Comparison of ENCODE assay signal across 7 mouse cellular contexts in genomic region chr4:43560976-43561375, GRCm38 (mm10). TPM values are rescaled to one million over a fixed set of nuclear protein-coding genes. Genes with fewer than 3 reads are reported as not detected.
A peak's percentile ranks its signal among the peaks of the same experiment; 100 is the strongest.
DNase-seq lines count a peak whose midpoint lies in the region; ATAC-seq and TF ChIP-seq lines count a peak whose summit lies in the region.

No protein-coding gene starts in this region.

- DNase-seq in spleen, adult 2 months (ENCODE audit: low read depth in 1 of 2, low spot score in 2 of 2), result no peak
- DNase-seq in spleen, adult 12 weeks (ENCODE audit: low spot score), result no peak
- DNase-seq in liver, embryonic 11.5 days (ENCODE audit: low spot score), result no peak
- peak; percentile 25 for DNase-seq in thymus, postnatal 14 days
- no peak for DNase-seq in natural killer cell, adult 2 months (ENCODE audit: low spot score in 2 of 2)
- DNase-seq in frontal cortex, postnatal 25 days (ENCODE audit: low spot score in 2 of 2), result no peak

- peak overlapping the region; percentile 91 for H3K27ac ChIP-seq in spleen, adult 2 months (ENCODE audit: insufficient read depth, low read length)
- no peak overlapping the region for H3K27ac ChIP-seq in forebrain, embryonic 12.5 days
- peak overlapping the region; percentile 99 for H3K27ac ChIP-seq in liver, embryonic 11.5 days (ENCODE audit: low read depth, low read length)

- peaks cover 13% of the 10 kb centered on the region for H3K36me3 ChIP-seq in spleen, adult 2 months (ENCODE audit: control insufficient read depth, insufficient read depth, low read length)
- peaks cover 28% of the 10 kb centered on the region for H3K36me3 ChIP-seq in forebrain, embryonic 12.5 days (replicated peaks)
- peaks cover 17% of the 10 kb centered on the region for H3K36me3 ChIP-seq in liver, embryonic 11.5 days (ENCODE audit: control insufficient read depth, insufficient read depth, low read length)

- peak overlapping the region; percentile 95 for H3K9ac ChIP-seq in forebrain, embryonic 12.5 days
- H3K9ac ChIP-seq in liver, embryonic 11.5 days (ENCODE audit: low read depth, low read length), result peak overlapping the region; percentile 91

- no peaks in the 10 kb centered on the region for H3K9me3 ChIP-seq in forebrain, embryonic 12.5 days
- no peaks in the 10 kb centered on the region for H3K9me3 ChIP-seq in liver, embryonic 11.5 days (ENCODE audit: control insufficient read depth, low read length)

- H3K4me2 ChIP-seq in forebrain, embryonic 12.5 days, result peak overlapping the region; percentile 86
- peak overlapping the region; percentile 97 for H3K4me2 ChIP-seq in liver, embryonic 11.5 days

- no peak for TF ChIP-seq POLR2A in spleen, adult 2 months (IDR thresholded peaks at IDR 0.05; ENCODE audit: low read depth, low read length)

- H3K4me3 ChIP-seq in spleen, adult 2 months (ENCODE audit: extremely low read depth, insufficient read depth, insufficient read length), result peak overlapping the region; percentile 64
- peak overlapping the region; percentile 86 for H3K4me3 ChIP-seq in forebrain, embryonic 12.5 days (replicated peaks)
- H3K4me3 ChIP-seq in liver, embryonic 11.5 days (ENCODE audit: low read depth, low read length), result peak overlapping the region; percentile 82

- peaks cover 25% of the 10 kb centered on the region; the same call in 1 of the 2 replicates for H3K4me1 ChIP-seq in spleen, adult 2 months (ENCODE audit: control insufficient read depth, insufficient read depth, insufficient read length)
- H3K4me1 ChIP-seq in forebrain, embryonic 12.5 days, result peaks cover 58% of the 10 kb centered on the region
- peaks cover 53% of the 10 kb centered on the region for H3K4me1 ChIP-seq in liver, embryonic 11.5 days (replicated peaks; ENCODE audit: control insufficient read depth, insufficient read depth, low read length)

- no peaks in the 10 kb centered on the region for H3K27me3 ChIP-seq in spleen, adult 2 months (ENCODE audit: control insufficient read depth, insufficient read depth, low read length)
- no peaks in the 10 kb centered on the region for H3K27me3 ChIP-seq in forebrain, embryonic 12.5 days
- no peaks in the 10 kb centered on the region for H3K27me3 ChIP-seq in liver, embryonic 11.5 days (replicated peaks; ENCODE audit: control insufficient read depth, insufficient read depth, low read length)

- TF ChIP-seq CTCF in spleen, adult 2 months (IDR thresholded peaks at IDR 0.05; ENCODE audit: extremely low read depth, insufficient read depth, insufficient read length, insufficient replicate concordance), result no peak

- ATAC-seq in forebrain, embryonic 12.5 days (ENCODE audit: low FRiP score), result no peak
- ATAC-seq in liver, embryonic 11.5 days (replicated peaks; ENCODE audit: low FRiP score), result no peak

- 4% methylated on average over 2 of the region's 2 CpGs for WGBS in spleen, adult 2 months
- 34% methylated on average over 2 of the region's 2 CpGs for WGBS in forebrain, embryonic 12.5 days
- WGBS in liver, embryonic 11.5 days, result 11% methylated on average over 2 of the region's 2 CpGs

RNA-seq across cellular contexts. Expression of gene Creb3, which starts 1.2 kb away (rescaled TPM):
- polyA plus RNA-seq in spleen, adult 2 months (2012; rRNA removed), result 48.8 and 54.0 TPM in 2 replicates
- polyA plus RNA-seq in forebrain, embryonic 12.5 days (2016; fragmentation: Nextera tagmentation; extraction: Ambion mirVana), result 45.3 and 46.2 TPM in 2 replicates
- 29.6 and 31.3 TPM in 2 replicates for polyA plus RNA-seq in liver, embryonic 11.5 days (2014; fragmentation: Nextera tagmentation; extraction: Ambion mirVana)

RNA-seq across cellular contexts. Expression of gene Tln1, which starts 1.5 kb away (rescaled TPM):
- polyA plus RNA-seq in spleen, adult 2 months (2012; rRNA removed), result 163 and 208 TPM in 2 replicates
- polyA plus RNA-seq in forebrain, embryonic 12.5 days (2016; fragmentation: Nextera tagmentation; extraction: Ambion mirVana), result 54.5 and 55.9 TPM in 2 replicates
- 66.4 and 68.4 TPM in 2 replicates for polyA plus RNA-seq in liver, embryonic 11.5 days (2014; fragmentation: Nextera tagmentation; extraction: Ambion mirVana)

RNA-seq across cellular contexts. Expression of gene Rgp1, which starts 17.5 kb away (rescaled TPM):
- 42.4 and 44.3 TPM in 2 replicates for polyA plus RNA-seq in spleen, adult 2 months (2012; rRNA removed)
- polyA plus RNA-seq in forebrain, embryonic 12.5 days (2016; fragmentation: Nextera tagmentation; extraction: Ambion mirVana), result 29.9 and 30.9 TPM in 2 replicates
- 18.4 and 22.9 TPM in 2 replicates for polyA plus RNA-seq in liver, embryonic 11.5 days (2014; fragmentation: Nextera tagmentation; extraction: Ambion mirVana)

RNA-seq across cellular contexts. Expression of gene Gba2, which starts 17.7 kb away (rescaled TPM):
- 28.8 and 34.2 TPM in 2 replicates for polyA plus RNA-seq in spleen, adult 2 months (2012; rRNA removed)
- polyA plus RNA-seq in forebrain, embryonic 12.5 days (2016; fragmentation: Nextera tagmentation; extraction: Ambion mirVana), result 43.7 and 48.2 TPM in 2 replicates
- polyA plus RNA-seq in liver, embryonic 11.5 days (2014; fragmentation: Nextera tagmentation; extraction: Ambion mirVana), result 18.8 and 20.3 TPM in 2 replicates

RNA-seq across cellular contexts. Expression of gene Msmp, which starts 23.3 kb away (rescaled TPM):
- polyA plus RNA-seq in spleen, adult 2 months (2012; rRNA removed), result 0.23 and 0.26 TPM in 2 replicates
- polyA plus RNA-seq in forebrain, embryonic 12.5 days (2016; fragmentation: Nextera tagmentation; extraction: Ambion mirVana), result 0.89 and 3.5 TPM in 2 replicates
- 0.75 and 2.2 TPM in 2 replicates for polyA plus RNA-seq in liver, embryonic 11.5 days (2014; fragmentation: Nextera tagmentation; extraction: Ambion mirVana)
